ENCODE assay signal across 1 mouse cellular context in the genomic region with DNA sequence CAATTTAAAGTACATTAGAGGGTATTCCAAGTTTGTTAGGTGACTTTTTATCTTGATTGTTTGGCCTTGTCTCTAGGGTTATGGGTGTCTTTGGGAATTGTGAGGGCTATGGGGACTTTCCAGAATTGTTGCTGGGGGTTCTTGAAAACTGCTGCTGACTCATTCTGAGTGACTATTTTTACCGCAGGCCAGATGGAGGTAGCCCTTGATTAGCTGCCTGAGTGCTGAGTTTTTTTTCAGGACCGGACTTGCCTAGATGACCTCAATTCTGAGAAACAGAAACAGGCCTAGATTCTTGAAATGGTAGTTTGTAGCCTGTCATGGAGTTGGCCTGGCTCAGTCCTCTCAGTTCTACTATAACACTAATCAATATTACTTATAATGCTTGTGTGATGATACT.
TF ChIP-seq lines count a peak whose summit lies in the region.

No protein-coding gene starts in this region.

TF ChIP-seq in CH12.LX, 34 proteins besides CTCF, POLR2A, EP300 and RAD21 (continued from another document):
- TF ChIP-seq BHLHE40 (IDR thresholded peaks at IDR 0.05; ENCODE audit: low read depth, low read length), result peak; percentile 78
- TF ChIP-seq KAT2A (IDR thresholded peaks at IDR 0.05; ENCODE audit: insufficient replicate concordance, low read length), result 0 out of 2 replicates have a peak, but pooled peaks have one; percentile 9
